Mouse (Mus musculus): Measurements from ENCODE around the gene Ccl6.

The Ccl6 gene

DNA sequence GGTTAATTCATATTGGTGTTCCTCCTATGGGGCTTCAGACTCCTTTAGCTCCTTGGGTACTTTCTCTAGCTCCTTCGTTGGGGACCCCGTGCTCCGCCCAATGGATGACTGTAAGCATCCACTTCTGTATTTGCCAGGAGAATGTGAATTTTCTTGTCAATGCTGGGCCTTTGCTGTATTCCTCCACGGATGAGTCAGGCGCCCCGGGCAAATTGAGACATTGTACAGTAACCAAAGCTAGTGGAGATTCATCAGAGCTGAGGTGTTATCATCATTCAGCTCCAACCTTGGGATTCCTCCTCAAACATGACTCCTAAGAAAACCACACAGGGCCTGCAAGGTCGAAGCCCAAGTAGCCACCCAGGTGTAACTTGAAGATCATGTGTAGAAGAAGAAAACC is 4.9 kb upstream of the Ccl6 start:
- no peak for DNase-seq (ENCODE audit: low spot score)

DNA sequence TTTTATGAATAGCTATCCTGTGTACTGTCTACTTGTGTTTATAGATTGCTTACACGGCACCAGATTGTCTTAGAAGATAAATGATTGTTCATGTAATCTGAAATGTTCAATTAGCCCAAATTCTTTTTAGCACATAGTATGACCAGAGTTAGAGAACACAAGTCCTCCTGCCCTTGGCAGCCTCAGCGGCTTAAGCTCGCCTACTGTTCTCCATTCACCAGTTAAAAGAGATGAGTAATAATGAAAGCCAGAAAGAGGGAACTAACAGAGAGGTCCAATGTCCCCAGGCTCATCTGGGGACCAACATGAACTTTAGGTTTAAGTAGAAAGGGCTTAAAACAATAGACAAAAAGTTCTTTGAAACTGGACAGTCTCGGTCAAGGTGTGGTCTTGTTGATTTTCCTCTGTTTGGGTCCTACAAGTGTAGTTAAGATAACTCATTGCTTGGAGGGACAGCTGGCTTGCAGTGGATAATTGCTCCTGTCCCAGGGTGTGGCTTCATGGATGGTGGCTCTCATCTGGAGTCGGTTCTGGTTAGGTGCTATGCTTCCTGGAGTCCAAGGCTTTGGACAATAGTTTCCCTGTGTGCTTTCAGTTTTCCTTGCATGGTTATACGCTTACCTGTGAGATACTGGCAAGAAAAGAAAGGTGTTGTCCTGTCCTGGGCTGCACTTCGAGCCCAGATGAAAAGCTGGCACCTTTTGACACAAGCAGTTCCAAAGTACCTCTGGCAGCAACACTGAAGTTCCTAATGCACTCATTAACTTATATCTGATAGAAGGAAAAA is 3.0 kb upstream of the Ccl6 start:
- no peak for DNase-seq (ENCODE audit: low spot score)

- DNase-seq (ENCODE audit: low spot score), result no peak
Observed at GRCm38 (mm10) chr11:83593453-83593852, 566 bp upstream of the Ccl6 start.

- no peak for DNase-seq (ENCODE audit: low spot score)
Observed at GRCm38 (mm10) chr11:83584232-83584631, 8.7 kb downstream of the Ccl6 start.

DNA sequence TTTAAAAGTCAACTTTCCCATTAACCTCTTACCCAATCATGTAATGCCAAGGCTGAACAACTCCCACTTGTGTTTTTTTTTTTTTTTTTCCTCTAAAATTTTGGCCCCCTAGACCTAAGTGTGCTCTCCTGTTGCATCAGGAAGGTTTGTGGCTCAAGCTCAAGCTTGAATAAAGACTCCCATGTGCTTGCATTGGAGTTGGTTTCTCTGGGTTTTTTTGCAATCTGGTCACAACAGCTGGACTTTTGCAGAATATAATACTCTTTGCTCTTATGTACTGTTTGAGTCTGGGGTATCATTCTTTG is 9.5 kb downstream of the Ccl6 start:
- DNase-seq (ENCODE audit: low spot score), result no peak

GRCm38 (mm10) chr11:83582626-83583449 is 10.0 kb downstream of the Ccl6 start:
- no peak for DNase-seq (ENCODE audit: low spot score)

- no peak for DNase-seq (ENCODE audit: low spot score)
Observed at GRCm38 (mm10) chr11:83581626-83582610, 11.0 kb downstream of the Ccl6 start.

- no peak for DNase-seq (ENCODE audit: low spot score)
Observed at GRCm38 (mm10) chr11:83580699-83581232, 12.1 kb downstream of the Ccl6 start.

- DNase-seq (ENCODE audit: low spot score), result no peak
Observed at GRCm38 (mm10) chr11:83578999-83579398, 13.9 kb downstream of the Ccl6 start.

DNA sequence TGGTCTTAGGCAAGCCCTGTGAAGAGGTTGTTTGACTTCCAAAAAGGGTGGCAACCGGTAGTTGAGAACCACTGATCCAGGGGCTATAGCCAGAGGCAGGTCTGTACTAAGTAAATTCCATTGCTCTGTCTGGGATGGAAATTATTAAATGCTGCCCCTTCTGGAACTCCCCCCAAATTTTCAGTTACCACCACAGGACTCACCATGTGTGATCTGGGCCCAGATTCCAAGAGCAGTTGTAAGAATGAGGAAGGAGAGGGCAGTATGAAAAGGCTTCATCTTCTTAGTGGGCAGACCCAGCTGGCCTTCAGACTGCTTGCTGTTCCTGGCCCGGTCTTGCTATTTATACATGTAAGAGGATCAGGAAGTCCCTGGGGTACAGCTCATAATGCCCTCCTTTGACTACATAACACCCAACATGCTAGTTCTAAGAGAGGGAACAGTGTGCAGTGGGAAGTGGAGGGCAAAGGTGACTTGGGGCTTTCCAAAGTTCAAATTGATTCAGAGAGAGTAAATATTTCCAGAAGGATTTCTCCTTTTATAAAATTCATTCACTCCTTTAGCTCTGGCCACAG is 14.6 kb downstream of the Ccl6 start, which contains the start of gene Ccl9:
Ccl9 (minus strand) TSS at position 451 of the 575 bp plus-strand sequence.
- DNase-seq (ENCODE audit: low spot score), result no peak

GRCm38 (mm10) chr11:83576927-83577555 is 15.8 kb downstream of the Ccl6 start:
- no peak for DNase-seq (ENCODE audit: low spot score)

GRCm38 (mm10) chr11:83572834-83573233 is 20.1 kb downstream of the Ccl6 start:
- DNase-seq (ENCODE audit: low spot score), result no peak

GRCm38 (mm10) chr11:83572223-83572622 is 20.7 kb downstream of the Ccl6 start:
- no peak for DNase-seq (ENCODE audit: low spot score)

DNA sequence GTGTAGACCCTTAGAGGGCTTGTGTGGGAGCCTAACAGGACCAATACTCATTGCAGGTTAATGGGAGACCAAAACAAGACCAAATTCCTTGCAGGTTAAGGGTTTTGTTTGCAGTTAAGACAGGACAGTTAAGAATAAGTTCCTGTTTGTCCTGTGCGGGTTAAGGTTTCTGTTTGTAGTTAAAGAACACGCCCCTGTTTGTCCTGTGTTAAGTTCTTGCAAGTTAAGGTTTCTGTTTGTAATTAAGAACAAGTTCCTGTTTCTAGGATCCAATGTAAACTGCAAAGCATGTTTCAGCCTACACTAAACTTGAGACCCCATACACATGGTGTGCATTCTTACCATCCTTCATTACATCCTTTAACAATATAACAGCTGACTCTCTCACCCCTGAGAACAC is 22.7 kb downstream of the Ccl6 start:
- DNase-seq (ENCODE audit: low spot score), result no peak

DNA sequence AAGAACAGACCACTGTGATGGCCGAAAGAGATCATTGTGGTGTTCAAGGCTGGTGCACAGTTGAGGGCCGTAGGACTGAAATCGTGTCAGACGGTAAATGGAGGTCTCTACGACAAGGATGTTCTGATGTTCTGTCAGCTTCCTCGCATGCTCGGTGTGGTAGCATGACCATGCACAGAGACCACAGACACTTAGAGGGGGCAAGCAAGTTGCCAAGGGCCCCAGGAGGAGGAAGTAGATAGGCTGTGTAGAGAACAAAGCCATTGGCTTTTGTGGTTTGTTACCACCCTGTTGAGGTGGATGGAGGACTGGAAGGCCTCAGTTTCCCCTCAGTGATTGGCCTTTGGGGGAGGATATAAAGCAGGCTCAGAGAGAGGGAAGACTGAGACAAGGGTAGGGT is 23.6 kb downstream of the Ccl6 start:
- no peak for DNase-seq (ENCODE audit: low spot score)

GRCm38 (mm10) chr11:83568786-83569185 is 24.1 kb downstream of the Ccl6 start:
- DNase-seq (ENCODE audit: low spot score), result no peak

DNA sequence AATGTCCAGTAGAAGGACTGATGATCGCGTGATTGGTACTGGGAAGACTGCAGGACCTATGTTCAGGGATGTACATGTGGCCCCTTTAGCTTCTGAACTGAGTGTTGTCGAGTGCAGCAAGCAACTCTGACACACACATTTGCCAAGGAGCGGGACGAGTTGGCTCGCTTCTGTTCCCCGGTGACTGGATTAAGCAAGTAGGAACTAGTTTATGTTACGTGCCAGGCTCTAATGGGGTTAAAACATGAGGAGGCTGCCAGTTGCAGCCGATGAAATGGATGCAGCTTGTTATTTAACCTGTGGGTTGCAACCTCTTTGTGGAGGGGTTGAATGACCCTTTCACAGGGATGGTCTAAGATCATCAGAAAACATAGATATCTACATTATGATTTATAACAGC is 24.8 kb downstream of the Ccl6 start:
- no peak for DNase-seq (ENCODE audit: low spot score)

DNA sequence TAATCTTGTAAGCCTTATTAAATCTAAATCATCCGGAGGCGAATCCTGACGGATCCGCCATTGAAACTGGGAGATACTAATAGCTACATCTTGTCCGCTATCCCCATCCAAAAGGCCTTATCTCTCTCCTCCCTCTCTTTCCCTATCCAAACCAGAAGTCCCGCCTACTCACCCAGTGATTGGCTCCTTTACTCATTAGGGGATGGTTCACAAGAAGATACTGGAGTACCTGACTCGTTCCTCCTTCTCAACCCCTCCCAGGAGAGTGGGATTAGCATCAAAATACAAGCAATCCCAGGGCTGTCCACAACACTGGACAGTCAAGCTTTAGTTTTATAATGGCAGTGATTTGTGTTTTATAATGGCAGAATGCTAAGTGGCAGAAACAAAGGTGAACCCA is 25.6 kb downstream of the Ccl6 start:
- no peak for DNase-seq (ENCODE audit: low spot score)

DNA sequence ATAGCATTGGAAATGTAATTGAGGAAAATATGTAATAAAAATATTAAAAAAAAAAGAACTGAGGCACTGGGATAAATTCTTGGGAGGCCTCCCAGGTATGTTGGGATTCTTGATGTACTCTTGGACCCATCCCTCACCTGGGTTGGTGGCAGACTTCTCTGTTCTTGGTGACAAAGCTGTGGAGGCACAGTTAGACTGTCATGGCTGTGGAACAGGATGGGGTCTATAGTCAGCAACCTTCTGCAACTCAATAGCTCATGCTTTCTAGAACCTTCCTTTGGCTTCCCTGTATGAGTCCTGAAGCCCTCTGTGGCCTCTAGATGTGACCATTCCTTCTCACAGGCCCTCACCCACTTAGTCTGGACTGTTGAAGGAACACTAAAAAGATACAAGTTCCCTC is 26.3 kb downstream of the Ccl6 start:
- no peak for DNase-seq (ENCODE audit: low spot score)

DNA sequence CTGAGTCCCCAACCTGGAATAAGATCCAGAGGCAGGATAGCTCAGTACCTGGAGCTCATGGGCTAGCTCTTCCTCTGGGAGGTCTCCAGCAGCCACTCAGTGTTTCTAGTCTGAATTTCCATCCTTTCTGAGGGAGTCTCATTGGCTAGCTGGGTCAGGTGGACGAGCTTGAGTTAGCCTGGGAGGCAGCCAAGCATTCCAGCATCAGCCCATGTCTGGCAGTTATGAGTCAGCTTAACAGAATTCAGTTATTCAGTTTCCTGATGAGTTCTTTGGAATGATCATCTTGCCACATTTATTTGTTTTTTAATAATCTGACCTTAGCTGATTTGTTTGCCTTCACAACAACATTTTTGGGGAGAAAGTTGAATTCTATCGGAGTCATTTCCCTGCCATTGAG is 29.1 kb downstream of the Ccl6 start:
- DNase-seq (ENCODE audit: low spot score), result no peak

GRCm38 (mm10) chr11:83562311-83562887 is 30.5 kb downstream of the Ccl6 start:
- DNase-seq (ENCODE audit: low spot score), result no peak
